Mouse (Mus musculus): ENCODE measurements around the gene Tulp1. TPM values are rescaled to one million over a fixed set of nuclear protein-coding genes. Genes with fewer than 3 reads are reported as not detected.

Gene Tulp1
- polyA plus RNA-seq, 1 experiment = 0.27 TPM

- Histone ChIP-seq H3K79me3 (ENCODE audit: low read depth) (no peaks in the 10 kb centered on the region), H3ac (ENCODE audit: control insufficient read depth, insufficient read length, low read depth) (peak overlapping the region; percentile 27), H3K36me3 (ENCODE audit: control insufficient read depth, insufficient read depth) (no peaks in the 10 kb centered on the region), H3K4me3 (ENCODE audit: insufficient read depth, poor library complexity, severe bottlenecking) (no peak overlapping the region), H3K79me2 (ENCODE audit: control insufficient read depth, insufficient read depth) (no peaks in the 10 kb centered on the region), H3K27me3 (ENCODE audit: control insufficient read depth, insufficient read depth, insufficient read length) (no peaks in the 10 kb centered on the region)
- TF ChIP-seq MYOG (IDR thresholded peaks at IDR 0.05; ENCODE audit: control insufficient read depth, extremely low read depth, insufficient read length) = no peak
- TF ChIP-seq CTCF (IDR thresholded peaks at IDR 0.05; ENCODE audit: control insufficient read depth, insufficient read depth, insufficient read length) = peak; percentile 56
Observed at GRCm38 (mm10) chr17:28308297-28309195, 56.5 kb downstream of the Tulp1 start.

GRCm38 (mm10) chr17:28305172-28305571 is 59.9 kb downstream of the Tulp1 start:
- peaks cover 4% of the 10 kb centered on the region for H3K36me3 ChIP-seq (ENCODE audit: control insufficient read depth, insufficient read depth)
- no peak overlapping the region for H3ac ChIP-seq (ENCODE audit: control insufficient read depth, insufficient read length, low read depth)
- no peaks in the 10 kb centered on the region for H3K27me3 ChIP-seq (ENCODE audit: control insufficient read depth, insufficient read depth, insufficient read length)
- no peak overlapping the region for H3K4me3 ChIP-seq (ENCODE audit: insufficient read depth, poor library complexity, severe bottlenecking)
- no peak for TF ChIP-seq MYOG (IDR thresholded peaks at IDR 0.05; ENCODE audit: control insufficient read depth, extremely low read depth, insufficient read length)
- TF ChIP-seq CTCF (IDR thresholded peaks at IDR 0.05; ENCODE audit: control insufficient read depth, insufficient read depth, insufficient read length) = no peak
- TF ChIP-seq FOSL1 (IDR thresholded peaks at IDR 0.05; ENCODE audit: insufficient read depth, low read length, poor library complexity, severe bottlenecking) = no peak
- TF ChIP-seq CEBPB (IDR thresholded peaks at IDR 0.05; ENCODE audit: low read depth) = no peak
- no peak for TF ChIP-seq USF1 (IDR thresholded peaks at IDR 0.05; ENCODE audit: low read depth)
- TF ChIP-seq MAX (IDR thresholded peaks at IDR 0.05) = no peak
- no peak for TF ChIP-seq MYOD1 (IDR thresholded peaks at IDR 0.05; ENCODE audit: control insufficient read depth, insufficient read length, low read depth)
- no peaks in the 10 kb centered on the region for H3K79me2 ChIP-seq (ENCODE audit: control insufficient read depth, insufficient read depth)
- no peaks in the 10 kb centered on the region for H3K79me3 ChIP-seq (ENCODE audit: low read depth)

Other genes with a start within 250 kb of the Tulp1 start
- gene Scube3, start 223.1 kb downstream of the Tulp1 start, polyA plus RNA-seq (2012; fragmentation: generic; extraction: Trizol) = 0.09 TPM
- 21.0 TPM for gene Zfp523, start 188.1 kb downstream of the Tulp1 start, polyA plus RNA-seq (2012; fragmentation: generic; extraction: Trizol)
- 5.7 TPM for gene Def6, start 157.4 kb downstream of the Tulp1 start, polyA plus RNA-seq (2012; fragmentation: generic; extraction: Trizol)
- 24.7 TPM for gene Ppard, start 132.5 kb downstream of the Tulp1 start, polyA plus RNA-seq (2012; fragmentation: generic; extraction: Trizol)
- 42.0 TPM for gene Fance, start 51.7 kb downstream of the Tulp1 start, polyA plus RNA-seq (2012; fragmentation: generic; extraction: Trizol)
- gene Rpl10a, start 36.8 kb downstream of the Tulp1 start, polyA plus RNA-seq (2012; fragmentation: generic; extraction: Trizol) = 3,499 TPM
- gene Tead3, start 14.4 kb downstream of the Tulp1 start, polyA plus RNA-seq (2012; fragmentation: generic; extraction: Trizol) = 21.5 TPM
- gene Fkbp5, start 152.3 kb upstream of the Tulp1 start, polyA plus RNA-seq (2012; fragmentation: generic; extraction: Trizol) = 24.4 TPM
- not detected for gene Armc12, start 165.6 kb upstream of the Tulp1 start, polyA plus RNA-seq (2012; fragmentation: generic; extraction: Trizol)
- not detected for gene Clpsl2, start 184.2 kb upstream of the Tulp1 start, polyA plus RNA-seq (2012; fragmentation: generic; extraction: Trizol)
- not detected for gene Clps, start 195.5 kb upstream of the Tulp1 start, polyA plus RNA-seq (2012; fragmentation: generic; extraction: Trizol)
- gene Lhfpl5, start 210.4 kb upstream of the Tulp1 start, polyA plus RNA-seq (2012; fragmentation: generic; extraction: Trizol) = 0.06 TPM